Mouse (Mus musculus): ENCODE measurements around the gene Taf7l.
A peak's percentile ranks its signal among the peaks of the same experiment; 100 is the strongest.

Gene Taf7l

DNA sequence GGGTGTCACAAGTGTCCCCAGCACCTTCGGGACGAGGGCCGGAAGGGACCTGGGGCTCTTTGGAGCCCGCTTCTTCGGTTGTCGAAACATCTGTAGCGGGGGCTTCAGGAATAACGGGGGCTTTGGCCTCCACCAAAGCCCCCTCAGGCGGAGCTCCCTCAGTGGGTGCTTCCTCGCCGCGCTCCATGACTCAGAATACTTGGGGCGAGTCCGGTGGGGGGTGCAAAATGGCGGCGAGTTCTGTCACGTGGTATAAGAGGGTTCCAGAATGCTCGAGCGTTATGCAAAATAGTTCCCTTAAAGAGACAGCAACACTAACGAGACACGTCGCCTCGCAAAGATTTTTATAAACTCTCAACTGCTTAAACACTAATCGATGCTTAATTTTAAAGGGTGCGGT, at the start of gene Taf7l:
TSS of gene Taf7l (minus strand) at position 201 of the 400 bp plus-strand sequence.
- no peak for DNase-seq (ENCODE audit: low read depth)

DNA sequence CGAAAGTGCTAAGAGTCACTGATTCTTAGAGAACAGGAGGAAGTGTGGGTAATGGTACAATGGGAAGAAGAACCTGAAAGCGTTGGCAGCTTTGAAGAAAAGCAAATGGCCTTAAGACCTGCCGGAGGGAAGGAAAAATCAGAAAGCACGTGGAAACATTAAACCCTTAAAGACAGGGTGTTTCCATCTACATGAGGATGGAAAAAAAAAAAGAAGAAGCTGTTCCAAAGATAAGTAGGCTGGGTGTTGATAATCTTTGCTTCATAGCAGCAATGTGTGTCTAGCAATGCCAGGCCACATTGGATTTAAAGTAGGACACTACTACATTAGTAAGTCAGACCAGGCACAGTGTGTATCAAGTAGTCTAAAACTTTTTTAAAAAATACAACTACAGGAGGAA, 49.0 kb upstream of the Taf7l start:
- DNase-seq (ENCODE audit: low read depth) = no peak

GRCm38 (mm10) chrX:134523772-134524171, 47.5 kb upstream of the Taf7l start:
- no peak for DNase-seq (ENCODE audit: low read depth)

GRCm38 (mm10) chrX:134509473-134509872, 33.2 kb upstream of the Taf7l start:
- DNase-seq (ENCODE audit: low read depth) = peak; percentile 21

- peak; percentile 11 for DNase-seq (ENCODE audit: low read depth)
Measured at GRCm38 (mm10) chrX:134507977-134508376, 31.7 kb upstream of the Taf7l start.

DNA sequence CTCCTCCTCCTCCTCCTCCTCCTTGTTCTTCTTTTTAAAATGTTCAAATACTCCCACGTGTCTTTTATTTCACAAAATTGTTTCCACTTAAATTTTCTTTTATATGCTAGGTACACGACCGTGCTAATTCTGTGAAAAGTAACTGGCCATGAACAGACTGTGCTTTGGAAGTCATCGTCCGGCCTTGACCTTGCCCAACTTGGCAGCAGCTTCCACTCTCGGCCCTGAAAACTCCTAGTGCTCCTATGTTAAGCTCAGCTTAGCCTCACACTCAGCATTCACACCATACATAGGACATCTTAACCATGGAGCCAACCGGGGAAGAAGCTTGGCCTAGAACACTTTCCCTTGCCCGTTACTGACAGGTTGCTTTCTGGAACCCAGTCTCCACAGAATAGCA, 24.4 kb upstream of the Taf7l start:
- no peak for DNase-seq (ENCODE audit: low read depth)

GRCm38 (mm10) chrX:134481720-134482119, 5.4 kb upstream of the Taf7l start:
- DNase-seq (ENCODE audit: low read depth) = no peak

DNA sequence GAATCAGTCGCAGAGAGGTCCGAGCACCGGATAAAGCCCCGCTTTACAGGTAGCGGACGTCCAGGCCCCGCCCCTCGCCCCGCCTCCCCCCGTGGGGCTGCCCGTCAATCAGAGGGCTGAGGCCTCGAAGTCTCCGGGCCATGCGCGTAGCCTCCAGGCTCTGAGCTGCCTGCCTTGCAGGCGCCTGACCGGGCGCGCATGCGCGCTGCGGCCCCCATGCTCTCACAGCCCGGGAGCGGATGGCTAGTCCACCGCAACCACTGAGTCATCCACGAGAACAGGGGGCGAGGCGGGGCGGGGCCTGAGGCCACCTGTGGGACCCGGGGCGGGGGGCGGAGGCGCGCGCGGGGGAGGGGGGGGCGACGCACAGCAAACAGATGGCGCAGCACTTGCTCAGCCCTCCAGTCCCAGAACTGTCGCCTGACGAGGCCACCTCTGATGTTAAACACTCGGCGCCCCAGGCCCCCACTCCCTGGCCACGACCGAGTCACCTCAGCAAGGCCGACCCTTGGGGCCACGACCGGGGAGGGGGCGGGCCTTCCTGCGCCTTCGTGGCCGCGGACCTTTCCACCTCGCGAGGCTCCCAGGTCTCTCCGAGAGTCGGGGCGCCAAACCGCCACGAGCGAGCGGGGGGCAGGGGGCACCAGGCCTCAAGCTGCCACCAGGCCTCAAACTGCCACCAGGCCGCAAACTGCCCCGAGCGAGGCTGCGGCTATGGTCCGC, 1.1 kb downstream of the Taf7l start:
- no peak for DNase-seq (ENCODE audit: low read depth)

DNA sequence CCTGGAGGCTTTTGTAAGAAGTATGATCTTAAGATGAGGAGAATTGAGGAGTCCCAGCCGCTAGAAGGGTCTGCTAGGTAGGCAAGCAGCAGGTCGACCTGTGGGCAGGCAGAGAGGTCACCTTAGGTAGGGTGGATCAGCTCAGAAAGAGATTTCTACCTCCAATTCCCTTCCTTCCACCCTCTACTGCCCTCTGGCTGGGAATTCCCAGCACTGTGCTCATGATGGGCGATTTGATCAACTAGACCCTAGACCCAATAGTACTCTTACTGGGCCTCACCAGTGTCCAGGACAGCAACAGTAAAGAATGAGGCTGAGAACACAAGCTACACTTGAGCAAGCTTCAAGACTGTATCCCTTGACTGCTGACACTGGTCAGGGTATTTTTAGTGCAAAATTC, 49.0 kb downstream of the Taf7l start:
- DNase-seq (ENCODE audit: low read depth) = no peak

- no peak for DNase-seq (ENCODE audit: low read depth)
Measured at GRCm38 (mm10) chrX:134426819-134427218, 49.5 kb downstream of the Taf7l start.

DNA sequence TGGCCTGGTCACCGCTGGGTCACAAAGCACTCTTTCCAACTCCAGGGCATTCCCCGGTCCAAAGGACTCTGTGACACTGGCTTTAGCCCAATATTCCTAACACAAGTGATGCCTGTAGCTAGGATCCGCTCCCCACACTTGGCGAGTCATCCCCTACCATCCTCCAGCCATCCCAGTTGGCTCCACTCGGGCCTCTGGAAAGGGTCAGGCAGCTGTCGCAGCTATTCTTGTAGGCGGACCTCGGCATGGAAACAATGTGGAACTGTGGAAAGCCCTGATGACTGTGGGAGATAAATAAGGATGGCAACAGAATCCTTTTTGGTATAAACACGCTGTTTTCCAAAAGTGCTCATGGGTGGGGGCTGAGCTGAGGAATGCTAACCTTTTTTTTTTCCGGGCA, 50.5 kb downstream of the Taf7l start:
- DNase-seq (ENCODE audit: low read depth) = no peak

GRCm38 (mm10) chrX:134424263-134424662, 52.0 kb downstream of the Taf7l start:
- DNase-seq (ENCODE audit: low read depth) = no peak

GRCm38 (mm10) chrX:134420097-134420496, 56.2 kb downstream of the Taf7l start:
- no peak for DNase-seq (ENCODE audit: low read depth)

- peak; percentile 29 for DNase-seq (ENCODE audit: low read depth)
Measured at GRCm38 (mm10) chrX:134412096-134412495, 64.2 kb downstream of the Taf7l start.
